Mouse (Mus musculus) intestine, embryonic 14.5 days (tissue): ENCODE results near the gene Dpp6. TPM values are rescaled to one million over a fixed set of nuclear protein-coding genes. Genes with fewer than 3 reads are reported as not detected.

Experiments used
- ATAC-seq: fragments of 200-750 bp; cut with Nextera tagmentation; replicated peaks from 2 replicates; pipeline ENCODE4 v1.8.0; 2017; ENCODE audit warnings: low read depth, moderate number of reproducible peaks, moderate TSS enrichment, moderate library complexity; ENCODE audit not compliant: low FRiP score, low TSS enrichment
- DNase-seq: peaks from one replicate; pipeline ENCODE4 v3.0.0-alpha.2; 2018; ENCODE audit warnings: low spot score
- H3K27ac ChIP-seq: fragments of 300-500 bp; sonication (generic); 2 replicates; pipeline ENCODE4 v1.5.1; 2014; ENCODE audit warnings: low read depth, mild to moderate bottlenecking, control low read depth
- H3K27me3 ChIP-seq: fragments of 300-500 bp; sonication (generic); replicated peaks from 2 replicates; pipeline ENCODE4 v1.6.1; 2014; ENCODE audit warnings: low read length, control low read depth; ENCODE audit not compliant: control insufficient read depth, insufficient read depth
- H3K36me3 ChIP-seq: fragments of 300-500 bp; sonication (generic); 2 replicates; pipeline ENCODE4 v1.6.1; 2014; ENCODE audit warnings: low read length, control low read depth; ENCODE audit not compliant: control insufficient read depth, insufficient read depth
- H3K4me1 ChIP-seq: fragments of 300-500 bp; sonication (generic); replicated peaks from 2 replicates; pipeline ENCODE4 v1.6.1; 2014; ENCODE audit warnings: low read length, control low read depth, mixed read lengths; ENCODE audit not compliant: control insufficient read depth, insufficient read depth
- H3K4me2 ChIP-seq: fragments of 300-500 bp; sonication (generic); 2 replicates; pipeline ENCODE4 v1.6.1; 2014; ENCODE audit warnings: low read length
- H3K4me3 ChIP-seq: fragments of 300-500 bp; sonication (generic); 2 replicates; pipeline ENCODE4 v1.5.1; 2014; ENCODE audit warnings: low read depth, low read length, control low read depth, mixed read lengths
- H3K9ac ChIP-seq: fragments of 300-500 bp; sonication (generic); 2 replicates; pipeline ENCODE4 v1.6.1; 2014; ENCODE audit warnings: mild to moderate bottlenecking, low read length
- H3K9me3 ChIP-seq: fragments of 300-500 bp; sonication (generic); 2 replicates; pipeline ENCODE4 v1.6.1; 2016; ENCODE audit warnings: low read length, control low read depth; ENCODE audit not compliant: control insufficient read depth
- WGBS: fragments of 180-500 bp; shearing (Covaris S2); extraction: QIAGEN DNeasy Blood & Tissue Kit; methylation state at CpG from one replicate; pipeline ENCODE4 v1.1.7; 2014; 5-methylcytosine and 5-hydroxymethylcytosine counted together
- polyA plus RNA-seq: library from polyadenylated mRNA; unstranded; fragments of >200 nt; fragmentation: Nextera tagmentation; extraction: Ambion mirVana; gene quantifications from 2 replicates; pipeline ENCODE4 v1.2.1, GENCODE M21; 2014

Dpp6 gene
- polyA plus RNA-seq, 1 experiment from 2014 or later: 2.0 TPM

DNA sequence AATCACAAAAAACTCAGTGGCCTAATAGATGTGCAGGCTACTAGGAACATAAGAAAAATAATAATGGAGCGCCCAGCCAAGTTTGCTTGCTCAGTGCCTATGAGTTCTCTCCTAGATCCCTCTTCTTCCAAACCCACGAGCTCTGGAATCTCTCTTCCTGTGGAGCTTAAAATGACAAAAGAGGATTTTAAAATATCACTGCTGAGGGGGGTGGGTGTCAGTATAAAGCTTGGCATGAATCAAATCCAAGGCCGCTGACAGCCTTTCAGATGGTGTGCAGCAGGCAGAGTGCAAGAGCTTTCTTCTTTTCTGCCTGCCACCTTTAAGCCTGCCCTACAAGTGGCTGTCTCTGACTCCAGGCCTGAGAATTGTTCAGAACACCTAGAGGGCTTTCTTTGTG, 387.7 kb downstream of the Dpp6 start:
- WGBS: 65% methylated on average over 3 of the region's 3 CpGs
- no peaks in the 10 kb centered on the region for H3K9me3 ChIP-seq
- H3K27me3 ChIP-seq: no peaks in the 10 kb centered on the region
- no peak overlapping the region for H3K27ac ChIP-seq
- H3K4me1 ChIP-seq: no peaks in the 10 kb centered on the region
- no peak overlapping the region for H3K4me2 ChIP-seq
- no peak overlapping the region for H3K4me3 ChIP-seq
- ATAC-seq (no peak), DNase-seq (no peak)
- no peak overlapping the region for H3K9ac ChIP-seq
- no peaks in the 10 kb centered on the region for H3K36me3 ChIP-seq

- Histone ChIP-seq H3K4me2 (no peak overlapping the region), H3K4me3 (no peak overlapping the region), H3K9me3 (no peaks in the 10 kb centered on the region), H3K27me3 (no peaks in the 10 kb centered on the region), H3K36me3 (no peaks in the 10 kb centered on the region), H3K9ac (no peak overlapping the region), H3K27ac (no peak overlapping the region), H3K4me1 (no peaks in the 10 kb centered on the region)
- no peak for ATAC-seq
- DNase-seq: no peak
- WGBS: 82% methylated on average over 2 of the region's 2 CpGs
These were observed 388.8 kb downstream of the Dpp6 start for GRCm38 (mm10) chr5:27205754-27206153.

GRCm38 (mm10) chr5:27206213-27206612, 389.2 kb downstream of the Dpp6 start:
- Histone ChIP-seq H3K36me3 (no peaks in the 10 kb centered on the region), H3K4me2 (no peak overlapping the region), H3K4me3 (no peak overlapping the region), H3K9me3 (no peaks in the 10 kb centered on the region), H3K27ac (no peak overlapping the region), H3K4me1 (no peaks in the 10 kb centered on the region), H3K9ac (no peak overlapping the region), H3K27me3 (no peaks in the 10 kb centered on the region)
- WGBS: 83% methylated on average over 7 of the region's 7 CpGs
- no peak for DNase-seq
- no peak for ATAC-seq

DNA sequence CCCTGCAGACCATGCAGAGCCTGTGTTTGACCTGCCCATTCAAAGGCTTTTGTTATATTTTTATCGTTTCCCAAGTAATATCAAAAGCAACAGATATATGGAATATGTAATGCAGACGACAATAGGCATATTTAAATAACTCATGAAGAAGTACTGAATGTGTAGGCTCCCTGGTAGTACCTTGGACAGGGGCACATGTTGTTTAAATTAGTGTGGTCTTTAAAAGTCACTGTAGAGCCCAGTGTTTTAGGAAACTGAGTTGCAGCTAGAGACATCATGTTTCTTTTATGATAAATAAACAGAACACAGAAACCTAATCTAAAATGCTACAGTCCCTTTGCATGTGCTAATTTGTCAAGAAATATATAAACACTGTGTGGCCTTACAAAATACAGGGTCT, 403.1 kb downstream of the Dpp6 start:
- H3K36me3 ChIP-seq: no peaks in the 10 kb centered on the region
- no peak for ATAC-seq
- 77% methylated on average over 2 of the region's 2 CpGs for WGBS

DNA sequence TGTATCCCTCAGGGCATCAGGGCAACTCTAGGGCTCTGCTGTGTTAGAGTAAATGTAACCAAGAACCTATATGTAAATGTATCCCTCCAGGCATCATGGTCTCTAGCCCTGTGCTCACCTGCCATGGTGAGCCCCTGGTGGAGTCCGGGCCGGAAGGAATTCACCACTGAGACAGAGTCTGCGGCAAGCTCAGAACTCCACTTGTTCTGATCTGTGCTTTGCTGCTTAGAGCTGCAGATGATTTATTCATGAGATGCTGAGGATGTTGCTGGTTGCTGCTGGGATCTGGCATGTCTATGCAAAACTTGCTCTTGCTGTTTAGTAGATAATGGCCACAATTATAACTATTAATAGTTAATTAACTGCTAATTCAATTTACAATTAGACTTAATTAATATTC, 425.1 kb downstream of the Dpp6 start:
- Histone ChIP-seq H3K4me3 (no peak overlapping the region), H3K9ac (no peak overlapping the region), H3K4me1 (no peaks in the 10 kb centered on the region), H3K27ac (no peak overlapping the region), H3K4me2 (no peak overlapping the region), H3K9me3 (no peaks in the 10 kb centered on the region), H3K36me3 (no peaks in the 10 kb centered on the region), H3K27me3 (no peaks in the 10 kb centered on the region)
- WGBS: 81% methylated on average over 3 of the region's 3 CpGs
- ATAC-seq: no peak
- no peak for DNase-seq

More for the DNA sequence above, 403.1 kb downstream of the Dpp6 start:
- no peak overlapping the region for H3K4me2 ChIP-seq
- no peak overlapping the region for H3K9ac ChIP-seq
- no peak overlapping the region for H3K4me3 ChIP-seq
- no peaks in the 10 kb centered on the region for H3K27me3 ChIP-seq
- no peak for DNase-seq
- H3K27ac ChIP-seq: no peak overlapping the region
- no peaks in the 10 kb centered on the region for H3K9me3 ChIP-seq
- no peaks in the 10 kb centered on the region for H3K4me1 ChIP-seq

GRCm38 (mm10) chr5:27243226-27243625, 426.2 kb downstream of the Dpp6 start:
- Histone ChIP-seq H3K27ac (no peak overlapping the region), H3K27me3 (no peaks in the 10 kb centered on the region), H3K4me3 (no peak overlapping the region), H3K9me3 (no peaks in the 10 kb centered on the region), H3K4me2 (no peak overlapping the region), H3K4me1 (no peaks in the 10 kb centered on the region), H3K9ac (no peak overlapping the region), H3K36me3 (no peaks in the 10 kb centered on the region)
- DNase-seq (no peak), ATAC-seq (no peak)
- WGBS: 85% methylated on average over 1 of the region's 1 CpGs

- Histone ChIP-seq H3K4me3 (no peak overlapping the region), H3K9me3 (no peaks in the 10 kb centered on the region), H3K4me1 (no peaks in the 10 kb centered on the region), H3K36me3 (no peaks in the 10 kb centered on the region), H3K27ac (no peak overlapping the region), H3K4me2 (no peak overlapping the region), H3K27me3 (no peaks in the 10 kb centered on the region), H3K9ac (no peak overlapping the region)
- WGBS: 85% methylated on average over 3 of the region's 3 CpGs
- DNase-seq (no peak), ATAC-seq (no peak)
These were observed 430.8 kb downstream of the Dpp6 start for GRCm38 (mm10) chr5:27247793-27248192.

- Histone ChIP-seq H3K9ac (no peak overlapping the region), H3K27me3 (no peaks in the 10 kb centered on the region), H3K4me2 (no peak overlapping the region), H3K27ac (no peak overlapping the region), H3K4me3 (no peak overlapping the region), H3K36me3 (no peaks in the 10 kb centered on the region), H3K4me1 (no peaks in the 10 kb centered on the region), H3K9me3 (no peaks in the 10 kb centered on the region)
- ATAC-seq: no peak
- no peak for DNase-seq
- WGBS: 65% methylated on average over 2 of the region's 2 CpGs
These were observed 431.7 kb downstream of the Dpp6 start for GRCm38 (mm10) chr5:27248685-27249084.

DNA sequence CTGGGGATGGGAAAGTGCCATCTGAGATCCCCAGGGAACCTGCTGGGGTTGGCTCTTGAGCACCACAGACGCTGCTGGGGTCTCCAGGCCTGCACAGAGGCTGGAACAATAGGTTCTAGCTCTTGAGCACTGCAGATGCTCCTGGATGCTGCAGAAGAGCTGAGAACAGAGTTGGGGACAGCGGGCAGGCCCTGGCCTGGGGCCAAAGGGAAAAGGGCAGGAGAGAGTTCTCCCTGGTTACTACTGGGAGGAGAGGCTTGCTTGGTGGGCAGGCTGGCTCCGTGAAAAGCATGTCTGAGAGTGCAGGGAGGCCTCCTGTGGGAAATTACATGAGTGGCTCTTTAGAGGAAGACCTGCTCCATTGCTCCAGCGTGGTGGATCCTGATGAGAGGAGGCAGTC, 432.9 kb downstream of the Dpp6 start:
- Histone ChIP-seq H3K9ac (no peak overlapping the region), H3K4me3 (no peak overlapping the region), H3K27me3 (no peaks in the 10 kb centered on the region), H3K36me3 (no peaks in the 10 kb centered on the region), H3K27ac (no peak overlapping the region), H3K4me1 (no peaks in the 10 kb centered on the region), H3K4me2 (no peak overlapping the region), H3K9me3 (0 out of 2 replicates have a peak, but pooled peaks cover 6% of the 10 kb centered on the region)
- DNase-seq (no peak), ATAC-seq (no peak)
- 65% methylated on average over 4 of the region's 4 CpGs for WGBS
